Mouse (Mus musculus) telencephalon, adult 2 months (tissue): ENCODE measurements around the gene Klrc1.
"Not testable (repeated sequence)": the region's sequence is repeated elsewhere in the genome, so short reads cannot be mapped to it uniquely, and the experiment has no call there.

Source experiments
- DNase-seq: peaks from one replicate; pipeline ENCODE4 v3.0.0-alpha.2; 2011; ENCODE audit warnings: low read depth, low spot score

Klrc1 gene

DNA sequence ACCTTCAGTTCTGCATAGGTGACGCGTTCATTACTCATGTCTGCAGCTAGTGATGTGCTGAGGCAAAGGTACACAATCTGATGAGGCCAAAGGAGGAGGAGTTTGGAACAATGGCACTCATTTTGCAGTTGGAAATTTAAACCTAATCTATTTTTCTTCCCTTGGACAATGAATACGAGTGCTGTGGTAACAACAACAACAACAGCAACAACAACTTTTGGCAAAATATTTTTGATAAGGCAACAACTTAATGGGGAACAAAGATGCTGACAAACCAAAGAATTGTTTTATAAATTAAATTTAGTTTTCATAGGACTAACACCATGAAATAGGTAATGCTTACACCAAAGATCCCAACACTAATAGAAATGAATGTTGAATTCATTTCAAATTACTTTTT is at the start of gene Klrc1:
Klrc1 (minus strand) TSS at position 101 of the 400 bp plus-strand sequence.
- DNase-seq: no peak

DNA sequence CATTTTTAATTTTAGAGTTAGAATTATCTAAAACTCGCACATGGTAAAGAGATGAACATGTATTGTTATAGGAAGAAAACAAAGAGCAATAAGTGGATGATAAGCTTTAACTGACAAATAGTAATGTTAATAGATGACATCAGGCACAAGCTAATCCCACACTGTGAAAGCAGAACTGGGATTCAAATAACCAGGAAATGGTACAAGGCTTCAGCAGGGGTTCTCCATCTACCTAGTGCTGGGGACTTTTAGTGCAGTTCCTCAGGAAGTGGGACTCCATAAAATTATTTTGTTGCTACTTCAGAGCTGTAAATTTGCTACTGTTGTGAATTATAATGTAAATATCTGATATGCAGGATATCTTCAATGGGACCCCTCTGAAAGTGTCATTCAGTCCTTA is 48.5 kb upstream of the Klrc1 start:
- no peak for DNase-seq

DNA sequence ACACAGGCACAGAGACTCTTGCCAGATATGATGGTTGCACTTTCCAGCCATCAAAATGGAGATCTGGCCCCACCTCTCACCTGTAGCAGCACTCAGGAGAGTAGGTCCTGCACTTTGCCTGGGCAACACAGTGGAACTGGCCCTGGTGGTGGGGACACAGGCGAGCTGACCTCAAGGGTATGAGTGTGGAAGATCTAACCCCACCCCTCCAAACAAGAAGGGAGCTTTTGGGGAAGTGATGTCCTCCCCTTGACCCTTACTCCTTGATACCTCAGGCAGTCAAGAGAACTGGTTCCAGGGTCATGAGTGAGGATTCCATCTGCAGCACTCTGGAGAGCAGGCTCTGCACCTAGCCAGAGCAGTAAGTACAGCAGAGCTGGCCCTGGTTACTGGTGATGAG is 42.6 kb upstream of the Klrc1 start:
- no peak for DNase-seq

DNA sequence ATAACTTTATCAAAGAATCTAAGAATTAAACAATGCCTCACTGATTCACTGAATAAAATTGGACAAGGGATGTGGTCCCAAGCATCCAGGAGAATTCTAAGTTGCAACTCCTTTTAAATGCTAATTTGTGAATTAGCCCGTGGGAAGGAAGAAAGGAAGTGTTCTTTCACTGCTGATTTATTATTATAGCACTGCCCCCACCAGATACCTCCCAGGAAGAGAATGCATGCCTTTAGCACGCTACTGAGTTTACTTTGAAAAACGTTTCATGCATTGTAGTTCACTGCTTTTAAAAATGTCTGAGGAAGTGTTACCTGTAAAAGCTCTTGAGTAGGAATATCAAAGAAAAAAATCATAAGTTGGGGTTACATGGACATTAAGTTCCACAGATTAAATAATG is 41.7 kb upstream of the Klrc1 start:
- DNase-seq: no peak

DNA sequence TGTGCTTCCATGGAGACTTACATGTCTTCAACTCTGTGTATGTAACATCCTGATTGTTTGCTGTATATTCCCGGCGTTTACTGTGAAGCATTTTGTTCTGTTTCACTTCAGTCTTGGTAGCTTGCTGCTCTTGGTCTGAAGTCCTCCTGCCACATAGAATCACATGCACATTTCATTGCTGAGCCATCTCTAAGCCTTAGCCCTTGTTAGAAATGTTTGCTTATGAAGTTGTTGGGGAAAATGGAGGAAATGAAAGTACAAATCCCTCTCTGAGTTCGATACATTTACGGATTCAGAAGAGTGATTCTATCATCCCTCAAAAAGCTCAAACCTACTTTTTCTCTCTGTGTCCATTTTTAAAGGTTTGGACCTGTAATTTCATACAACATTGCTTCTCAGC is 38.3 kb upstream of the Klrc1 start, which contains the start of gene Klri1:
Klri1 (minus strand) TSS at position 101 of the 400 bp plus-strand sequence.
- DNase-seq: no peak

DNA sequence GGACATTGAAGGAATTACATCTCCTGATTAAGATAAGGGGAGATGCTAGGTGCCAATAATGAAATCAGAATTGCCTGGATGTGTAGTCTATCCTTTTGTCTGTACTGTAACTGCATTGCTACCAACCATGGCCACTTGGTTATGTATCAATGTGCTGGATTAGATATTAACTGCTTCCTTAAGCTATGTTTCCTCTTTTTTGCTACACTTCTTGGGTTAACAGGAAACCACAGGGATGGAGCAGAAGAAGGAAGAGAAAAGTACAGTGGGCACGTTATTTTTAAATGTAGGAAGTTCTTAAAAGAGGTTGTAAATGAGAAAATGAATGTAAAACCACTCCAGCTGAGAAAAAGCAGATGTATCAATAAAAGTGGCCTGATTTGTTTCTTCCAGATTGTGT is 34.8 kb upstream of the Klrc1 start:
- DNase-seq: no peak

DNA sequence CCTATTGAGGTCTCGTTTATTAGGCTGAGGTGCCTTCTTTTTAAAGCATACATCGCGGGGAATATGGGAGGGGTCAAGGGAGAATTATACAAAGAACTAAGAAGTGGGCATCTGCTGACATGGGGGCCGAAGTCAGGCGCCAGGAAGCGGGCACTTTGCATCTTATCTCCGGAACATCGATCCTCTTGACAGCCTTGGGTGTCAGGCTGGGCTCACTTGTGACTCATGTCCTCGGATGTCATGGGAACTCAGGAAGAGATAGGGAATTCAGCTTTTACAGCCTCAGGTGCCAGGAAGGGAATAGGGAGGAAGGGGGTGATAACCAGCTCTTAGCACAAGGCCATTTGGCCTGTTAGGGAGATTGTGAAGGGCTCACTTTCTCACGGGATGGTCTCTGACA is 12.7 kb upstream of the Klrc1 start:
- DNase-seq: not testable (repeated sequence)

DNA sequence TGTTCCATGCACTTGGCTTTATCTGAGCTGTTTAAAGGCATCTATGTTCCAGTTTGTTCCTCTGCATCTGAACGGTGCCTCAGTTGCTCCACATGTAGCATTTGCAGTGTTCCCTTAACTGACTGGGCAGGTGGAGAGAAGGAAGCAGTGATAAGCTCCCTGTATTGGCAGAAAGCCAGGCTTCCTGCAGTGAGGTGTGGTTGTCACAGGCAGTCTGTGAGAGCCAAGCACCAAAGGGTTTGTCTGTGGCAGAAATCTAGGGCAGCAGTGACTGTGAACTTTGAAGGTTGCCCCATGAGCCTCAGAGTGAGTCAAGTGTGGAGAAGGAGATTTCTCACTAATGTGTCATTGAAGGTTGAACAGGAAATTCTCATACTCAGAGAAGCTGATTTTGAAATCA is 1.6 kb upstream of the Klrc1 start:
- DNase-seq: no peak

DNA sequence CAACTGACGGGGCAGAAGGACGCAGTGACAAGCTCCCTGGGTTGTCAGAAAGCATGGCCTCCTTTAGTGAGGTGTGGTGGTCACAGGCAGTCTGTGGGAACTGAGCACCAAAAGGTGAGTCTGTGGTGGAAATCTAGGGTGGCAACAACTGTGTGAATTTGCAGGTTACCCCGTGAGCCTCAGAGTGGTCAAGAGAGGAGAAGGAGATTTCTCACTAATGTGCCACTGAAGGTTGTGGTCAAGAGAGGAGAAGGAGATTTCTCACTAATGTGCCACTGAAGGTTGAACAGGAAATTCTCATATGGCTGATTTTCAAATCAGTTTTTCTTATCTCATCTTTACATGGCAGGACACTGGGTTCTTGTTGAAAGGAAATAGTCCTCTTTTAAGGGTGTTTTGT is 17.5 kb downstream of the Klrc1 start:
- not testable (repeated sequence) for DNase-seq

DNA sequence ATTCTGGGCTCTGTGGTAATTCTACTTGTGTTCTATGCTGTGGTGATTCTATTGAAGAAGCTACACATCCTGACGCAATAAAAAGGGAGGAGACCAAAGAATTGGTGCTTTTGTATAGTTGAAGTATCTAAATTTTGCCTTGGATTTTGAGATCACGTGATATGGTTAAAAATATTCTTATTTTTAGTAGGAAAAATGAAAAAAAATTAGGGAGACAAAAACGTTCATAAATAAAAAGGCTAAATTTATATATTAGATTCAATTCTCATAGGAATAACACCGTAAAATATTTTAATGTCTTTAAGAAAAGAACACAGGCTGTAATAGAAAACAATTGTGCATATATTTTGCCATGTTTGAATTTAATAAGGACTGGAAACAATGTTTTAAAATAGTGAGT is 18.2 kb downstream of the Klrc1 start, which contains the start of gene Klrc2:
Klrc2 (minus strand) TSS at position 101 of the 400 bp plus-strand sequence.
- DNase-seq: not testable (repeated sequence)

DNA sequence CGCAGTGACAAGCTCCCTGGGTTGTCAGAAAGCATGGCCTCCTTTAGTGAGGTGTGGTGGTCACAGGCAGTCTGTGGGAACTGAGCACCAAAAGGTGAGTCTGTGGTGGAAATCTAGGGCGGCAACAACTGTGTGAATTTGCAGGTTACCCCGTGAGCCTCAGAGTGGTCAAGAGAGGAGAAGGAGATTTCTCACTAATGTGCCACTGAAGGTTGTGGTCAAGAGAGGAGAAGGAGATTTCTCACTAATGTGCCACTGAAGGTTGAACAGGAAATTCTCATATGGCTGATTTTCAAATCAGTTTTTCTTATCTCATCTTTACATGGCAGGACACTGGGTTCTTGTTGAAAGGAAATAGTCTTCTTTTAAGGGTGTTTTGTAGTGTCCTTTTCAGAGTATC is 34.7 kb downstream of the Klrc1 start:
- not testable (repeated sequence) for DNase-seq

DNA sequence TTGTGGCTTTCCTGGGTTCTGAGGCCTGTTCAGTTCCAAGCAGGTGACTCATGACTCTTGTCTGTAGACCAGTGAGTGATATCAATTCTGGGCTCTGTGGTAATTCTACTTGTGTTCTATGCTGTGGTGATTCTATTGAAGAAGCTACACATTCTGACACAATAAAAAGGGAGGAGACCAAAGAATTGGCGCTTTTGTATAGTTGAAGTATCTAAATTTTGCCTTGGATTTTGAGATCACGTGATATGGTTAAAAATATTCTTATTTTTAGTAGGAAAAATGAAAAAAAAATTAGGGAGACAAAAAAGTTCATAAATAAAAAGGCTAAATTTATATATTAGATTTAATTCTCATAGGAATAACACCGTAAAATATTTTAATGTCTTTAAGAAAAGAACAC is 35.5 kb downstream of the Klrc1 start, which contains the start of gene Klrc3:
Klrc3 (minus strand) TSS at position 101 of the 400 bp plus-strand sequence.
- DNase-seq: not testable (repeated sequence)

DNA sequence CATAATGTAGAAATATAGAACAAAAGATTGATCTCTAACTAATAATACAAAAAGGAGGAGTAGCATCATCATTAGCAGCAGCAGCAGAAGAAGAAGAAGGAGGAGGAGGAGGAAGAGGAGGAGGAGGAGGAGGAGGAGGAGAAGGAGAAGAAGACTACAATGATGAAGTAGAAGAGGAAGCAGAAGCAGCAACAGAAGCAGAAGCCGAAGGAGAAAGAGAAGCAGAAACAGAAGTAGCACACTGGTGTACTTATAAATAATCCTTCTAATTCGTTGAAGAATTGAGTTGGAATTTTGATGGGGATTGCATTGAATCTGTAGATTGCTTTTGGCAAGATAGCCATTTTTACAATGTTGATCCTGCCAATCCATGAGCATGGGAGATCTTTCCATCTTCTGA is 47.7 kb downstream of the Klrc1 start:
- DNase-seq: not testable (repeated sequence)

DNA sequence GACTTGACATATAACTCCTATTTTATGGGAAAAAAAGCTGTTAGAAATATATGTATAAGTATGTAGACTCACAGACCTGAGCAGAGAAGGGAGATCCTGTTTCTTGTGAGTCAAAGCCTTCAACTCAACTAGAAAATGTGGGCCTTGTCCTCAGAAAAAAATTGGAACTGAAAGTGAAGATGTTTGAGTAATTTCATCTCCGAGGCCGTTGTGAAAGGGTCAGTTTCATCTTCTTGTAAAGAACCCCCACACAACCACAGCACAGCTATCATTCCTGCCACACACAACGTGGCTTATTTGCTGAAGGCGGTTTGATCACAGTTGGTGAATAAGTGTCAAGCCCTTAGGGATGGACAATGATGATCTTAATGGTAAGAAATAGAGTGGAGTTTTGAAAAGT is 55.0 kb downstream of the Klrc1 start, which contains the start of gene Klrk1:
Klrk1 (minus strand) TSS at position 130 of the 400 bp plus-strand sequence.
- no peak for DNase-seq
